Mouse (Mus musculus): ENCODE measurements around the gene Mb. TPM values are rescaled to one million over a fixed set of nuclear protein-coding genes. Genes with fewer than 3 reads are reported as not detected.

The Mb gene
- polyA plus RNA-seq, 1 experiment from 2014 or later: 0.39 TPM

- Histone ChIP-seq H3K4me3 (ENCODE audit: low read depth, low read length) (no peak overlapping the region), H3K36me3 (ENCODE audit: control insufficient read depth, insufficient read depth, low read length) (no peaks in the 10 kb centered on the region), H3K4me1 (ENCODE audit: control insufficient read depth, insufficient read depth, low read length) (peaks cover 4% of the 10 kb centered on the region; the same call in 1 of the 2 replicates), H3K27me3 (ENCODE audit: control insufficient read depth, insufficient read depth, low read length) (no peaks in the 10 kb centered on the region), H3K9ac (replicated peaks; ENCODE audit: low read depth, low read length) (no peak overlapping the region), H3K4me2 (replicated peaks; ENCODE audit: low read depth, low read length) (no peak overlapping the region), H3K27ac (ENCODE audit: low read length) (no peak overlapping the region), H3K9me3 (ENCODE audit: control insufficient read depth, low read depth, low read length) (no peaks in the 10 kb centered on the region)
- no peak for ATAC-seq (ENCODE audit: insufficient number of reproducible peaks, insufficient read depth, low FRiP score, low read depth)
- 81% methylated on average over 4 of the region's 4 CpGs for WGBS
Observed at GRCm38 (mm10) chr15:77020136-77020535, 30.3 kb downstream of the Mb start.

DNA sequence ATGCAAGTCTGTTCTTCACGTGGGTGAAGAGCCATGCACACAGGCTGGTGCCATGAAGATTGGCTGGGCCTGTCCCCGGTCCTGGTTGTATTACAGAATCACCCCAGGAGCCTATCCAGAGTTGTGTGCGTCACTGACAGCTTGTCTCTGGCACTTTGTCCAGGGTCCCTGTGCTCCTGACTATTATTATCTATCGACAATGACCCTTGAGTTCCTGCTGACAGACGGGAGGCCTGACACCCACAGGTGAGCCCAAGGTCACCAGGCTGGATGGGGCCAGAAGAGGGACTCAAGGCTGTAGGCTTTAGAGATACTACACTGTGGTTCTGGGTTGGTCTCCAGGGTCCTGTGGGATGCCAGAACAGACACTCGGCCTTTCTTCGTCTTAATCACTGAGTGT is 30.9 kb downstream of the Mb start:
- Histone ChIP-seq H3K4me3 (ENCODE audit: low read depth, low read length) (no peak overlapping the region), H3K27me3 (ENCODE audit: control insufficient read depth, insufficient read depth, low read length) (no peaks in the 10 kb centered on the region), H3K9ac (replicated peaks; ENCODE audit: low read depth, low read length) (no peak overlapping the region), H3K36me3 (ENCODE audit: control insufficient read depth, insufficient read depth, low read length) (no peaks in the 10 kb centered on the region), H3K9me3 (ENCODE audit: control insufficient read depth, low read depth, low read length) (no peaks in the 10 kb centered on the region), H3K27ac (ENCODE audit: low read length) (no peak overlapping the region), H3K4me2 (replicated peaks; ENCODE audit: low read depth, low read length) (no peak overlapping the region), H3K4me1 (ENCODE audit: control insufficient read depth, insufficient read depth, low read length) (peaks cover 9% of the 10 kb centered on the region)
- no peak for ATAC-seq (ENCODE audit: insufficient number of reproducible peaks, insufficient read depth, low FRiP score, low read depth)
- WGBS: 75% methylated on average over 7 of the region's 7 CpGs

DNA sequence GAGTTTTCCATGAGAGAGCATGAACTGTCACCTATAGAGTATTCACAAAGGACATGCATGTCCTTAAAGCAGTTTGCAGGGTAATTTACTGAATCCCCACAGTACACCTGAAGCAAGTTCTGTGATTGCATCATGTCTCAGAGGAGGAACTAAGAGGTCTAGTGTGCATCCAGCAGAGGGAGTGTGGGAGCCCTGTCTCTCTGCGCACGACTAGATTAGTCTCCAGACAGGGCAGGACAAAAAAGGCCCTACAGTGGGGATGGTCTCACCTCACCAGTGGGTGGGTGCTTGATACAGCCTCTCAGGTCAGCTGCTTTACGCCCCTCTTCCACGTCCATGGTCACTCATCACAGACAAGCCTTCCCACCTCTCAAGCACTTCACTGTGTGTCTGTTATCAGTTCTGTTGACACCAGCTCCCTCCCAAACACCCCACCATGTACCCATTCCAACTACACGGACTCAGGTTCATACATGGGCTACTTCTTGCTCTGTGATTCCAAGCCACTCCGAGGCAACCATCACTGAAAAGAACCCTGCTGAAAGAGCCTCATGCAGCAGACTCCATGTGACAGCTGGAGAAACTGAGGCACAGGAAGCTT is 31.6 kb downstream of the Mb start:
- Histone ChIP-seq H3K4me1 (ENCODE audit: control insufficient read depth, insufficient read depth, low read length) (peaks cover 16% of the 10 kb centered on the region), H3K27ac (ENCODE audit: low read length) (no peak overlapping the region), H3K4me2 (replicated peaks; ENCODE audit: low read depth, low read length) (no peak overlapping the region), H3K27me3 (ENCODE audit: control insufficient read depth, insufficient read depth, low read length) (no peaks in the 10 kb centered on the region), H3K36me3 (ENCODE audit: control insufficient read depth, insufficient read depth, low read length) (no peaks in the 10 kb centered on the region), H3K4me3 (ENCODE audit: low read depth, low read length) (no peak overlapping the region), H3K9ac (replicated peaks; ENCODE audit: low read depth, low read length) (no peak overlapping the region), H3K9me3 (ENCODE audit: control insufficient read depth, low read depth, low read length) (no peaks in the 10 kb centered on the region)
- ATAC-seq (ENCODE audit: insufficient number of reproducible peaks, insufficient read depth, low FRiP score, low read depth): no peak
- 66% methylated on average over 6 of the region's 6 CpGs for WGBS

- no peaks in the 10 kb centered on the region for H3K27me3 ChIP-seq (ENCODE audit: control insufficient read depth, insufficient read depth, low read length)
- H3K36me3 ChIP-seq (ENCODE audit: control insufficient read depth, insufficient read depth, low read length): no peaks in the 10 kb centered on the region
- H3K4me3 ChIP-seq (ENCODE audit: low read depth, low read length): no peak overlapping the region
- no peak for ATAC-seq (ENCODE audit: insufficient number of reproducible peaks, insufficient read depth, low FRiP score, low read depth)
- no peak overlapping the region for H3K9ac ChIP-seq (replicated peaks; ENCODE audit: low read depth, low read length)
- peaks cover 24% of the 10 kb centered on the region for H3K4me1 ChIP-seq (ENCODE audit: control insufficient read depth, insufficient read depth, low read length)
- no peak overlapping the region for H3K4me2 ChIP-seq (replicated peaks; ENCODE audit: low read depth, low read length)
- no peaks in the 10 kb centered on the region for H3K9me3 ChIP-seq (ENCODE audit: control insufficient read depth, low read depth, low read length)
- H3K27ac ChIP-seq (ENCODE audit: low read length): no peak overlapping the region
Observed at GRCm38 (mm10) chr15:77017897-77018296, 32.6 kb downstream of the Mb start.

GRCm38 (mm10) chr15:77016509-77016908 is 34.0 kb downstream of the Mb start:
- WGBS: 90% methylated on average over 6 of the region's 6 CpGs
- Histone ChIP-seq H3K9ac (replicated peaks; ENCODE audit: low read depth, low read length) (no peak overlapping the region), H3K27me3 (ENCODE audit: control insufficient read depth, insufficient read depth, low read length) (no peaks in the 10 kb centered on the region), H3K36me3 (ENCODE audit: control insufficient read depth, insufficient read depth, low read length) (no peaks in the 10 kb centered on the region), H3K4me1 (ENCODE audit: control insufficient read depth, insufficient read depth, low read length) (peaks cover 20% of the 10 kb centered on the region), H3K4me3 (ENCODE audit: low read depth, low read length) (no peak overlapping the region), H3K27ac (ENCODE audit: low read length) (no peak overlapping the region), H3K9me3 (ENCODE audit: control insufficient read depth, low read depth, low read length) (no peaks in the 10 kb centered on the region), H3K4me2 (replicated peaks; ENCODE audit: low read depth, low read length) (no peak overlapping the region)
- no peak for ATAC-seq (ENCODE audit: insufficient number of reproducible peaks, insufficient read depth, low FRiP score, low read depth)

DNA sequence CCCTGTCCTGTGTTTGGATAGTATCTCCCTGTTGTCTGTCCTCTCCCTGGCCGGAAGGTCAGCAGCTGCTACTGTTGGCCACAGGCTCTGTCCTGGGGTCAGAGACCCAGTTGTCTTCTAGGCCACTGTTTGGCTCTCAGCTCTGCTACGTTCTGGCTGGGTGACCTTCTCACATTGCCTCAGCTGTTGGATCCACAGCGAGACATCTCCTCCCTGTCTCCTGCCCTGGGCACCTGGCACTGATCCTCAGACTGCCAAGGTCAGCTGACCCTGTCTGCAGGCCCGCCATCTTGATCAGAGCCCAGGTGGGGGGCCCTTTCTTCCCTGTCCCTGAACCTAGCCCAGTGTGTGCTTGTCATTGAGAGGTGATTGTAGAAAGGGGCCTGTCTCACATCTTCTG is 35.5 kb downstream of the Mb start:
- Histone ChIP-seq H3K9ac (replicated peaks; ENCODE audit: low read depth, low read length) (no peak overlapping the region; the same call in 1 of the 2 replicates), H3K27me3 (ENCODE audit: control insufficient read depth, insufficient read depth, low read length) (no peaks in the 10 kb centered on the region), H3K4me2 (replicated peaks; ENCODE audit: low read depth, low read length) (no peak overlapping the region), H3K27ac (ENCODE audit: low read length) (no peak overlapping the region), H3K4me1 (ENCODE audit: control insufficient read depth, insufficient read depth, low read length) (peaks cover 20% of the 10 kb centered on the region), H3K9me3 (ENCODE audit: control insufficient read depth, low read depth, low read length) (no peaks in the 10 kb centered on the region), H3K4me3 (ENCODE audit: low read depth, low read length) (no peak overlapping the region), H3K36me3 (ENCODE audit: control insufficient read depth, insufficient read depth, low read length) (no peaks in the 10 kb centered on the region)
- 72% methylated on average over 4 of the region's 4 CpGs for WGBS
- ATAC-seq (ENCODE audit: insufficient number of reproducible peaks, insufficient read depth, low FRiP score, low read depth): no peak

- H3K36me3 ChIP-seq (ENCODE audit: control insufficient read depth, insufficient read depth, low read length): no peaks in the 10 kb centered on the region
- WGBS: 51% methylated on average over 6 of the region's 6 CpGs
- H3K27ac ChIP-seq (ENCODE audit: low read length): peak overlapping the region; percentile 66; the same call in 1 of the 2 replicates
Observed at GRCm38 (mm10) chr15:77014431-77014830, 36.0 kb downstream of the Mb start.

DNA sequence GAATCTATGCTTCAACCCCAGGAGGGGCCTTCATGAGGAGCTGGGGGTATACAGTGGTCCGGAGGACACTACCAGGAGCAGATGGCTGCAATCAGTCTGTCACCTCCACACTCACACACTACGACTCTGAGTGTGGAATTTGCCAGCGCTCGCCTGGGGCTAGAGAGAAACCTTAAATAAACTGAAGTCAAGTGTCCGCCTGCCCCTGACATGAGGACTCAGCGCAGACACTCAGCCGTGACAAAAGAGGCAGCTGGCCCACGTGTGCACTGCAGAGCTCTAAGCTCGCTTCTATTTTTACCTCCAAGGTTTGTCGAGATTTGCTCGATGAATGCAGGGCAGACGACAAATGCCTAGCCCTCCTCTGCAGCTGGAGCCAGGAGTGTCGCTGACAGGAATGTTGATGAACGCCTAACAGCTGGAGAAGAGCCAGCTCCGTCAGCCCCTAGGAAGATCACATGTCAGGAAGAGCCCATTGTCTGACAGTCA is 36.7 kb downstream of the Mb start:
- no peak overlapping the region for H3K9ac ChIP-seq (replicated peaks; ENCODE audit: low read depth, low read length)
- H3K4me3 ChIP-seq (ENCODE audit: low read depth, low read length): no peak overlapping the region
- H3K4me1 ChIP-seq (ENCODE audit: control insufficient read depth, insufficient read depth, low read length): peaks cover 20% of the 10 kb centered on the region
- H3K27ac ChIP-seq (ENCODE audit: low read length): peak overlapping the region; percentile 66
- H3K36me3 ChIP-seq (ENCODE audit: control insufficient read depth, insufficient read depth, low read length): no peaks in the 10 kb centered on the region
- H3K9me3 ChIP-seq (ENCODE audit: control insufficient read depth, low read depth, low read length): no peaks in the 10 kb centered on the region
- H3K4me2 ChIP-seq (replicated peaks; ENCODE audit: low read depth, low read length): peak overlapping the region; percentile 20
- WGBS: 3% methylated on average over 15 of the region's 15 CpGs
- no peaks in the 10 kb centered on the region for H3K27me3 ChIP-seq (ENCODE audit: control insufficient read depth, insufficient read depth, low read length)
- peak; percentile 23; the same call in 1 of the 2 replicates for ATAC-seq (ENCODE audit: insufficient number of reproducible peaks, insufficient read depth, low FRiP score, low read depth)

More at GRCm38 (mm10) chr15:77014431-77014830, 36.0 kb downstream of the Mb start:
- Histone ChIP-seq H3K27me3 (ENCODE audit: control insufficient read depth, insufficient read depth, low read length) (no peaks in the 10 kb centered on the region), H3K9ac (replicated peaks; ENCODE audit: low read depth, low read length) (no peak overlapping the region; the same call in 1 of the 2 replicates), H3K4me3 (ENCODE audit: low read depth, low read length) (no peak overlapping the region), H3K9me3 (ENCODE audit: control insufficient read depth, low read depth, low read length) (no peaks in the 10 kb centered on the region), H3K4me1 (ENCODE audit: control insufficient read depth, insufficient read depth, low read length) (peaks cover 20% of the 10 kb centered on the region), H3K4me2 (replicated peaks; ENCODE audit: low read depth, low read length) (no peak overlapping the region)
- ATAC-seq (ENCODE audit: insufficient number of reproducible peaks, insufficient read depth, low FRiP score, low read depth): no peak

- Histone ChIP-seq H3K27ac (ENCODE audit: low read length) (no peak overlapping the region), H3K4me2 (replicated peaks; ENCODE audit: low read depth, low read length) (no peak overlapping the region), H3K36me3 (ENCODE audit: control insufficient read depth, insufficient read depth, low read length) (no peaks in the 10 kb centered on the region), H3K9ac (replicated peaks; ENCODE audit: low read depth, low read length) (no peak overlapping the region), H3K4me3 (ENCODE audit: low read depth, low read length) (no peak overlapping the region), H3K9me3 (ENCODE audit: control insufficient read depth, low read depth, low read length) (no peaks in the 10 kb centered on the region), H3K27me3 (ENCODE audit: control insufficient read depth, insufficient read depth, low read length) (no peaks in the 10 kb centered on the region), H3K4me1 (ENCODE audit: control insufficient read depth, insufficient read depth, low read length) (peaks cover 8% of the 10 kb centered on the region)
- ATAC-seq (ENCODE audit: insufficient number of reproducible peaks, insufficient read depth, low FRiP score, low read depth): no peak
- 90% methylated on average over 6 of the region's 6 CpGs for WGBS
Observed at GRCm38 (mm10) chr15:77008851-77009250, 41.6 kb downstream of the Mb start.

All from stomach, embryonic 14.5 days (tissue).